8 mouse cellular contexts compared by ENCODE assay signal in the genomic region with DNA sequence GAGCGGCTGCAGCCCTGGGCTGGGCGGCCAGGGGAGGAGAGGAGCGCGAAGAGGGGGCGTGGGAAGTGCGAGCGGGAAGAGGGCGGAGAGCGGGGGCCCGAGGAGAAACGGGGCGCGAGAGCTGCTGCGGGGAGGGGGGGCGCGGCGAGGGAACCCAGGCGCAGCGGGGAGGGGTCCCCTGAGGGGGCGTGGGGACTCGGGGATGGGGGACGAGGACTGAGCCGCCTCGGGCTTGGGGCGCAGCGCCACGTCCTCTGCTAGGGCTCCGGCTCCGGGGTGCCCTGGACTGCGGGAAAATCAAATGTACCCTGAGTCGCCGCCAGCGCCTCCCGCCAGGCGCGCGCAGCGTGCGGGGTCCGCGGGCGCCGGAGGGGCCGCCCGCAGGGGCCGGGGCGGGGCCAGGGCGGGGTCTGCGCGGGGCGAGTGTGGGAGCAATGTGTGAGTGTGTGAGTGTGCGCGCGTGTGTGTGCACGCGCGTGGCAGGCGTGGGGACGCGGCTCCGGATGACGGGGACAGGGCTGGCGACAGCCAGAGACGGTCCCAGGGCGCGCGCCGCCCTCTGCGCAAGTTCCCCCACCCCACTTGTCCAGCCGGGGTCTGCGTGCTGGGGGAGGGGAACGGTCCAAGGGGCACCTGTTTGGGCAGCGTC. TPM values are rescaled to one million over a fixed set of nuclear protein-coding genes. Genes with fewer than 3 reads are reported as not detected.
A peak's percentile ranks its signal among the peaks of the same experiment; 100 is the strongest.
DNase-seq lines count a peak whose midpoint lies in the region; ATAC-seq and TF ChIP-seq lines count a peak whose summit lies in the region.

Gene Cpne5, minus strand, starts transcription at position 396 of the 649 bp plus-strand sequence.

- peaks cover 10% of the 10 kb centered on the region for H3K4me1 ChIP-seq in kidney, embryonic 16.5 days (ENCODE audit: insufficient read depth, low read length)
- 0 out of 2 replicates have a peak, but pooled peaks cover 2% of the 10 kb centered on the region for H3K4me1 ChIP-seq in cortical plate, adult 2 months (ENCODE audit: control insufficient read depth, insufficient read depth, low read length)
- peaks cover 11% of the 10 kb centered on the region for H3K4me1 ChIP-seq in limb, embryonic 11.5 days (ENCODE audit: control insufficient read depth, insufficient read depth, low read length)
- H3K4me1 ChIP-seq in neural tube, embryonic 14.5 days (ENCODE audit: control insufficient read depth, insufficient read depth, low read length): peaks cover 5% of the 10 kb centered on the region; the same call in 1 of the 2 replicates

- peaks cover 21% of the 10 kb centered on the region for H3K27me3 ChIP-seq in kidney, embryonic 16.5 days (ENCODE audit: insufficient read depth, low read length)
- H3K27me3 ChIP-seq in limb, embryonic 11.5 days (ENCODE audit: control insufficient read depth, insufficient read depth, low read length): peaks cover 15% of the 10 kb centered on the region
- H3K27me3 ChIP-seq in neural tube, embryonic 14.5 days (ENCODE audit: control insufficient read depth, insufficient read depth, low read length): 0 out of 2 replicates have a peak, but pooled peaks cover 5% of the 10 kb centered on the region

- TF ChIP-seq CTCF in cortical plate, adult 2 months (IDR thresholded peaks at IDR 0.05; ENCODE audit: extremely low read depth, insufficient read depth, low read length): no peak

- H3K4me2 ChIP-seq in kidney, embryonic 16.5 days (replicated peaks; ENCODE audit: low read depth, low read length): peak within 1 kb of the TSS; percentile 97
- H3K4me2 ChIP-seq in limb, embryonic 11.5 days (ENCODE audit: low read depth, severe bottlenecking): peak within 1 kb of the TSS; percentile 100
- H3K4me2 ChIP-seq in neural tube, embryonic 14.5 days (ENCODE audit: low read depth, low read length): peak within 1 kb of the TSS; percentile 99

- peak within 1 kb of the TSS; percentile 71 for H3K4me3 ChIP-seq in kidney, embryonic 16.5 days (ENCODE audit: low read length)
- peak within 1 kb of the TSS; percentile 58 for H3K4me3 ChIP-seq in cortical plate, adult 2 months (ENCODE audit: insufficient read depth, low read length)
- peak within 1 kb of the TSS; percentile 50 for H3K4me3 ChIP-seq in limb, embryonic 11.5 days (ENCODE audit: low read depth, low read length)
- peak within 1 kb of the TSS; percentile 63 for H3K4me3 ChIP-seq in neural tube, embryonic 14.5 days (ENCODE audit: low read depth, low read length)

- no peak for DNase-seq in kidney, adult 8-10 months
- no peak for DNase-seq in gonadal fat pad, adult 2 months (ENCODE audit: low read depth)
- DNase-seq in limb, embryonic 11.5 days (ENCODE audit: low spot score): no peak
- DNase-seq in adipocyte (ENCODE audit: low spot score): no peak
- DNase-seq in spleen, postnatal 10 days (ENCODE audit: low spot score in 2 of 2): no peak

- no peaks in the 10 kb centered on the region for H3K36me3 ChIP-seq in kidney, embryonic 16.5 days (ENCODE audit: insufficient read depth, low read length)
- H3K36me3 ChIP-seq in limb, embryonic 11.5 days (ENCODE audit: control insufficient read depth, insufficient read depth, low read length): no peaks in the 10 kb centered on the region
- H3K36me3 ChIP-seq in neural tube, embryonic 14.5 days (ENCODE audit: control insufficient read depth, insufficient read depth, low read length): no peaks in the 10 kb centered on the region

- H3K9me3 ChIP-seq in kidney, embryonic 16.5 days (ENCODE audit: low read length): no peaks in the 10 kb centered on the region
- H3K9me3 ChIP-seq in limb, embryonic 11.5 days (ENCODE audit: control insufficient read depth, low read length): no peaks in the 10 kb centered on the region
- no peaks in the 10 kb centered on the region for H3K9me3 ChIP-seq in neural tube, embryonic 14.5 days (ENCODE audit: control insufficient read depth, low read length)

- under 1% methylated on average over 63 of the region's 73 CpGs for WGBS in kidney, embryonic 16.5 days
- under 1% methylated on average over 56 of the region's 73 CpGs for WGBS in limb, embryonic 11.5 days
- WGBS in neural tube, embryonic 14.5 days: under 1% methylated on average over 34 of the region's 73 CpGs

- H3K27ac ChIP-seq in kidney, embryonic 16.5 days (ENCODE audit: low read length): no peak within 1 kb of the TSS
- peak within 1 kb of the TSS; percentile 23 for H3K27ac ChIP-seq in cortical plate, adult 2 months (ENCODE audit: insufficient read depth, low read length)
- no peak within 1 kb of the TSS for H3K27ac ChIP-seq in limb, embryonic 11.5 days (replicated peaks; ENCODE audit: low read depth, low read length)
- no peak within 1 kb of the TSS for H3K27ac ChIP-seq in neural tube, embryonic 14.5 days (ENCODE audit: low read depth, low read length)

- ATAC-seq in kidney, embryonic 16.5 days (ENCODE audit: low FRiP score, low TSS enrichment): peak; percentile 44
- no peak; the same call in 1 of the 2 replicates for ATAC-seq in limb, embryonic 11.5 days (ENCODE audit: insufficient number of reproducible peaks, low FRiP score, low TSS enrichment, low read depth)
- peak; percentile 57 for ATAC-seq in neural tube, embryonic 14.5 days (ENCODE audit: low read depth)

- peak within 1 kb of the TSS; percentile 61 for H3K9ac ChIP-seq in kidney, embryonic 16.5 days (replicated peaks; ENCODE audit: low read length)
- peak within 1 kb of the TSS; percentile 56 for H3K9ac ChIP-seq in limb, embryonic 11.5 days (ENCODE audit: low read length)
- peak within 1 kb of the TSS; percentile 72 for H3K9ac ChIP-seq in neural tube, embryonic 14.5 days (replicated peaks; ENCODE audit: low read depth, low read length)

- no peak for TF ChIP-seq POLR2A in cortical plate, adult 2 months (IDR thresholded peaks at IDR 0.05; ENCODE audit: extremely low read depth, insufficient read depth, low read length)

RNA-seq across cellular contexts. Expression of gene Cpne5, which starts in this region (rescaled TPM):
- 8.2 and 10.0 TPM in 2 replicates for polyA plus RNA-seq in kidney, embryonic 16.5 days (2015; fragmentation: Nextera tagmentation; extraction: Ambion mirVana)
- 91.3 and 107 TPM in 2 replicates for polyA plus RNA-seq in cortical plate, adult 2 months (2012; rRNA removed)
- 59.8 and 66.3 TPM in 2 replicates for polyA plus RNA-seq in gonadal fat pad, adult 2 months (2012; rRNA removed)
- polyA plus RNA-seq in limb, embryonic 11.5 days (2014; fragmentation: Nextera tagmentation; extraction: Ambion mirVana): 3.0 and 4.1 TPM in 2 replicates
- 38.7 and 64.1 TPM in 2 replicates for polyA plus RNA-seq in neural tube, embryonic 14.5 days (2014; fragmentation: Nextera tagmentation; extraction: Ambion mirVana)
